Mouse (Mus musculus): ENCODE data around the gene Celsr1. TPM values are rescaled to one million over a fixed set of nuclear protein-coding genes. Genes with fewer than 3 reads are reported as not detected.

Celsr1 gene
- total RNA-seq, 2 experiments from 2014 or later = 15.1 to 17.1 TPM

DNA sequence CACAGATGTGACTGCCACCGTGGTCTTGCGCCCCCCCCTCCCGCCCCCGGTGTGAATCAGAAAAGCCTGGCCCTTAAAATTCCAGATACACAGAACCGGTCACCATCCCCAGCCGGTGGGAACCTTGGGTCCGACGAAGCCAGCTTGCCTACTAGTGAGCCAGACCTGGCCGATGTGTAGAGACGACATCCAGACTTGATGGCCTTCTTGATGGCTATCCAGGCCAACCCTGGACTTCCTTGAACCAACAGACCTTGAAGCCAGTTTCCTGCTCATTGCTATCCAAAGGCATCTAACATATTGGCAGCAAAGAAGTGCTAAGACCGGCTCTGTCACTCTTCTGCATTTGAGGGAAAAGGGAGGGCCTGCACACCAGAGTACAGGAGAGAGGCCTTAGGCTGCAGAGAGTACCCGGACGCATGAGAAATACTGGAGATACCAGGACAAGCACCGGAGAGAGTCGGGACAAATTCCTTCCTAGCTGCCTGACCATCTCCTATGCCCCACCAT, 174.5 kb downstream of the Celsr1 start:
- intact Hi-C loops (cut with DNase I) = loop anchor here (2.0 kb wide), 1 partner anchor 20 kb away; the partner anchor contains the start of gene Trmu
- no peak for DNase-seq

DNA sequence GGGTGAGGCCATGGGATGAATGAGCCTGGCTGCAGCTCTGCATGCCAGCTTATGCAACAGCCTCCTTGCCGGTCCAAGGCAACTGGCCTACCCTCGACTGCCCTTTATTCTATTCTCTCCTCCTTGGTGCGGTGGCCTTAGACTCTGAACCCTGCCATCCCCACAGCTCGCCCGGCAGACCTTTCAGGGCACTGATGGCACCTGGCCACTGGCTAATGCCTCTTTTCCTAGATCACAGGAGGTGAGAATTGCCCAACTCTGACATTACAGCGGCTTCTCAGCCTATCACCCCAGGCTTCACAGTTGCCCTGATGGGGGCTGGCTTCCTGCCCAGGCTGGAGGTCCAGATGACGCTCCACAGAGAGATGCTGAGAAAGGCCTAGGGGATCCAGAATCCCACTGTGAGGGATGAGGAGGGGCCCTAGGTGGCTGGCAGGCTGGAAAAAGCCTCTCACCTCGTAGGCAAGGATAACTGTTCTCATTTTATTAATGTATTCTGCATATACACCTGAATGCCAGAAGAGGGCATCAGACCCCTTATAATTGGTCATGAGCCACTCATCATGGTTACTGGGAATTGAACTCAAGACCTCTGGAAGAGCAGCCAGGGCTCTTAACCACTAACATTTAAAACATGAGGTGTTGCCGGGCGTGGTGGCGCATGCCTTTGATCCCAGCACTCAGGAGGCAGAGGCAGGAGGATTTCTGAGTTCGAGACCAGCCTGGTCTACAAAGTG, 181.8 kb downstream of the Celsr1 start:
- no peak for DNase-seq
- intact Hi-C loops (cut with DNase I) = no loop called here

Other genes starting within 250 kb of the Celsr1 start
- gene Cdpf1, start 222.1 kb downstream of the Celsr1 start, total RNA-seq (2021) = 10 to 100 TPM; 39.2 to 40.9 TPM
- 1 to 10 TPM; 2.3 to 2.9 TPM for gene Pkdrej, start 212.0 kb downstream of the Celsr1 start, total RNA-seq (2021)
- gene Ttc38, start 201.5 kb downstream of the Celsr1 start, total RNA-seq (2021) = 1 to 10 TPM; 7.5 to 8.5 TPM
- gene Gtse1, start 174.0 kb downstream of the Celsr1 start, total RNA-seq (2021) = 1 to 10 TPM; 4.5 to 4.6 TPM
- 10 to 100 TPM; 30.5 to 32.9 TPM for gene Trmu, start 154.5 kb downstream of the Celsr1 start, total RNA-seq (2021)
- gene Gramd4, start 23.9 kb upstream of the Celsr1 start, total RNA-seq (2021) = 10 to 100 TPM; 37.2 to 42.1 TPM
- gene Cerk, start 152.4 kb upstream of the Celsr1 start, total RNA-seq (2021) = 10 to 100 TPM; 40.4 to 45.9 TPM
- 10 to 100 TPM; 19.0 to 23.1 TPM for gene Tbc1d22a, start 180.7 kb upstream of the Celsr1 start, total RNA-seq (2021)

Measured in heart, postnatal 10 days (tissue).